ENCODE assay signal across 7 mouse cellular contexts in genomic region chr11:53762827-53763495, GRCm38 (mm10). TPM values are rescaled to one million over a fixed set of nuclear protein-coding genes. Genes with fewer than 3 reads are reported as not detected.
DNase-seq lines count a peak whose midpoint lies in the region; ATAC-seq lines count a peak whose summit lies in the region.

No protein-coding gene starts in this region.

- H3K9ac ChIP-seq in limb, embryonic 15.5 days = 0 out of 2 replicates have a peak overlapping the region, but pooled peaks have one; percentile 18
- peak overlapping the region; percentile 18; the same call in 1 of the 2 replicates for H3K9ac ChIP-seq in midbrain, embryonic 15.5 days
- H3K9ac ChIP-seq in stomach, embryonic 14.5 days (replicated peaks; ENCODE audit: low read depth, low read length) = peak overlapping the region; percentile 26; the same call in 1 of the 2 replicates

- no peak for ATAC-seq in limb, embryonic 15.5 days (ENCODE audit: insufficient number of reproducible peaks, low FRiP score, low TSS enrichment, low read depth)
- no peak; the same call in 1 of the 2 replicates for ATAC-seq in midbrain, embryonic 15.5 days (replicated peaks)
- peak; percentile 25 for ATAC-seq in stomach, embryonic 14.5 days (ENCODE audit: insufficient number of reproducible peaks, insufficient read depth, low FRiP score, low read depth)

- no peaks in the 10 kb centered on the region for H3K36me3 ChIP-seq in limb, embryonic 15.5 days
- no peaks in the 10 kb centered on the region for H3K36me3 ChIP-seq in midbrain, embryonic 15.5 days (replicated peaks)
- H3K36me3 ChIP-seq in stomach, embryonic 14.5 days (ENCODE audit: control insufficient read depth, insufficient read depth, low read length) = no peaks in the 10 kb centered on the region

- peak overlapping the region; percentile 34 for H3K4me3 ChIP-seq in limb, embryonic 15.5 days
- H3K4me3 ChIP-seq in midbrain, embryonic 15.5 days = peak overlapping the region; percentile 27
- H3K4me3 ChIP-seq in stomach, embryonic 14.5 days (ENCODE audit: low read depth, low read length) = peak overlapping the region; percentile 31

- H3K27ac ChIP-seq in limb, embryonic 15.5 days = peak overlapping the region; percentile 91
- H3K27ac ChIP-seq in midbrain, embryonic 15.5 days = no peak overlapping the region
- H3K27ac ChIP-seq in stomach, embryonic 14.5 days (ENCODE audit: low read length) = peak overlapping the region; percentile 95

- DNase-seq in adipocyte (ENCODE audit: low spot score) = peak; percentile 95
- DNase-seq in cerebellum, postnatal 25 days = peak; percentile 49 to 69
- peak; percentile 88 for DNase-seq in gastrocnemius, postnatal 14 days
- peak; percentile 90 for DNase-seq in induced T-regulatory cell, adult 2 months (ENCODE audit: low read depth)

- H3K27me3 ChIP-seq in limb, embryonic 15.5 days = no peaks in the 10 kb centered on the region
- H3K27me3 ChIP-seq in midbrain, embryonic 15.5 days (replicated peaks) = peaks cover 35% of the 10 kb centered on the region
- H3K27me3 ChIP-seq in stomach, embryonic 14.5 days (ENCODE audit: control insufficient read depth, insufficient read depth, low read length) = no peaks in the 10 kb centered on the region

- 3% methylated on average over 23 of the region's 23 CpGs for WGBS in limb, embryonic 15.5 days
- 10% methylated on average over 23 of the region's 23 CpGs for WGBS in midbrain, embryonic 15.5 days
- WGBS in stomach, embryonic 14.5 days = 5% methylated on average over 23 of the region's 23 CpGs

- peaks cover 57% of the 10 kb centered on the region for H3K4me1 ChIP-seq in limb, embryonic 15.5 days
- H3K4me1 ChIP-seq in midbrain, embryonic 15.5 days = peaks cover 22% of the 10 kb centered on the region
- peaks cover 54% of the 10 kb centered on the region; the same call in 1 of the 2 replicates for H3K4me1 ChIP-seq in stomach, embryonic 14.5 days (ENCODE audit: control insufficient read depth, insufficient read depth, low read length)

- H3K9me3 ChIP-seq in limb, embryonic 15.5 days = no peaks in the 10 kb centered on the region
- H3K9me3 ChIP-seq in midbrain, embryonic 15.5 days = no peaks in the 10 kb centered on the region
- no peaks in the 10 kb centered on the region for H3K9me3 ChIP-seq in stomach, embryonic 14.5 days (ENCODE audit: control insufficient read depth, low read depth, low read length)

- intact Hi-C loops in gastrocnemius, postnatal 14 days (cut with DNase I; ENCODE audit: low total_unique reads) = no loop called here

- peak overlapping the region; percentile 66 for H3K4me2 ChIP-seq in limb, embryonic 15.5 days
- H3K4me2 ChIP-seq in midbrain, embryonic 15.5 days = peak overlapping the region; percentile 64
- H3K4me2 ChIP-seq in stomach, embryonic 14.5 days (replicated peaks; ENCODE audit: low read depth, low read length) = peak overlapping the region; percentile 51

RNA-seq across cellular contexts. Expression of gene Irf1, which starts 6.9 kb away (rescaled TPM):
- 1 to 10 TPM; 8.7 to 9.1 TPM for total RNA-seq in gastrocnemius, postnatal 14 days (2021)
- polyA plus RNA-seq in limb, embryonic 15.5 days (2015; fragmentation: Nextera tagmentation; extraction: Ambion mirVana) = 14.6 and 16.4 TPM in 2 replicates
- polyA plus RNA-seq in midbrain, embryonic 15.5 days (2015; fragmentation: Nextera tagmentation; extraction: Ambion mirVana) = 2.6 and 3.1 TPM in 2 replicates
- polyA plus RNA-seq in stomach, embryonic 14.5 days (2014; fragmentation: Nextera tagmentation; extraction: Ambion mirVana) = 19.3 and 21.6 TPM in 2 replicates

RNA-seq across cellular contexts. Expression of gene Gm17334, which starts 10.0 kb away (rescaled TPM):
- under 1 TPM; 0.23 to 0.33 TPM for total RNA-seq in gastrocnemius, postnatal 14 days (2021)
- 0.22 TPM in 1 of 2 replicates, not detected in the other for polyA plus RNA-seq in limb, embryonic 15.5 days (2015; fragmentation: Nextera tagmentation; extraction: Ambion mirVana)
- polyA plus RNA-seq in midbrain, embryonic 15.5 days (2015; fragmentation: Nextera tagmentation; extraction: Ambion mirVana) = not detected in 2 replicates
- 0.46 TPM in 1 of 2 replicates, not detected in the other for polyA plus RNA-seq in stomach, embryonic 14.5 days (2014; fragmentation: Nextera tagmentation; extraction: Ambion mirVana)

RNA-seq across cellular contexts. Expression of gene Il5, which starts 42.4 kb away (rescaled TPM):
- total RNA-seq in gastrocnemius, postnatal 14 days (2021) = not detected
- polyA plus RNA-seq in limb, embryonic 15.5 days (2015; fragmentation: Nextera tagmentation; extraction: Ambion mirVana) = not detected in 2 replicates
- not detected in 2 replicates for polyA plus RNA-seq in midbrain, embryonic 15.5 days (2015; fragmentation: Nextera tagmentation; extraction: Ambion mirVana)
- polyA plus RNA-seq in stomach, embryonic 14.5 days (2014; fragmentation: Nextera tagmentation; extraction: Ambion mirVana) = not detected in 2 replicates

RNA-seq across cellular contexts. Expression of gene Rad50, which starts 55.8 kb away (rescaled TPM):
- 1 to 10 TPM; 5.2 to 6.7 TPM for total RNA-seq in gastrocnemius, postnatal 14 days (2021)
- 26.0 and 28.0 TPM in 2 replicates for polyA plus RNA-seq in limb, embryonic 15.5 days (2015; fragmentation: Nextera tagmentation; extraction: Ambion mirVana)
- polyA plus RNA-seq in midbrain, embryonic 15.5 days (2015; fragmentation: Nextera tagmentation; extraction: Ambion mirVana) = 10.5 and 11.5 TPM in 2 replicates
- 28.9 and 32.8 TPM in 2 replicates for polyA plus RNA-seq in stomach, embryonic 14.5 days (2014; fragmentation: Nextera tagmentation; extraction: Ambion mirVana)
